Mouse (Mus musculus) midbrain, embryonic 14.5 days (tissue): ENCODE results near the gene Orai3. TPM values are rescaled to one million over a fixed set of nuclear protein-coding genes. Genes with fewer than 3 reads are reported as not detected.

Experiments
- ATAC-seq: fragments of 200-750 bp; cut with Nextera tagmentation; 2 replicates; pipeline ENCODE4 v1.8.0; 2017; ENCODE audit warnings: moderate number of reproducible peaks, moderate library complexity; ENCODE audit not compliant: low FRiP score, low TSS enrichment
- DNase-seq: peaks from one replicate; pipeline ENCODE4 v3.0.0-alpha.2; 2015
- H3K27ac ChIP-seq: fragments of 300-500 bp; sonication (generic); replicated peaks from 2 replicates; pipeline ENCODE4 v1.5.1; 2014; ENCODE audit warnings: mild to moderate bottlenecking, low read depth, low read length, moderate library complexity
- H3K27me3 ChIP-seq: fragments of 300-500 bp; sonication (generic); 2 replicates; pipeline ENCODE4 v1.6.1; 2014; ENCODE audit warnings: low read length, control low read depth, mixed read lengths; ENCODE audit not compliant: control insufficient read depth, insufficient read depth
- H3K36me3 ChIP-seq: fragments of 300-500 bp; sonication (generic); 2 replicates; pipeline ENCODE4 v1.6.1; 2014; ENCODE audit warnings: low read length, control low read depth; ENCODE audit not compliant: control insufficient read depth, insufficient read depth
- H3K4me1 ChIP-seq: fragments of 300-500 bp; sonication (generic); 2 replicates; pipeline ENCODE4 v1.6.1; 2014; ENCODE audit warnings: mild to moderate bottlenecking, antibody characterized with exemption, low read length, control low read depth; ENCODE audit not compliant: control insufficient read depth, insufficient read depth
- H3K4me2 ChIP-seq: fragments of 300-500 bp; sonication (generic); 2 replicates; pipeline ENCODE4 v1.6.1; 2014; ENCODE audit warnings: mild to moderate bottlenecking, low read length, moderate library complexity
- H3K4me3 ChIP-seq: fragments of 300-500 bp; sonication (generic); replicated peaks from 2 replicates; pipeline ENCODE4 v1.5.1; 2014; ENCODE audit warnings: low read depth, low read length
- H3K9ac ChIP-seq: fragments of 300-500 bp; sonication (generic); replicated peaks from 2 replicates; pipeline ENCODE4 v1.6.1; 2014; ENCODE audit warnings: mild to moderate bottlenecking, low read length, moderate library complexity
- H3K9me3 ChIP-seq: fragments of 300-500 bp; sonication (generic); 2 replicates; pipeline ENCODE4 v1.6.1; 2016; ENCODE audit warnings: low read length, control low read depth, mixed read lengths; ENCODE audit not compliant: control insufficient read depth
- WGBS: fragments of 180-500 bp; shearing (Covaris S2); extraction: QIAGEN DNeasy Blood & Tissue Kit; methylation state at CpG from one replicate; pipeline ENCODE4 v1.1.7; 2014; 5-methylcytosine and 5-hydroxymethylcytosine counted together
- polyA plus RNA-seq: library from polyadenylated mRNA; unstranded; fragments of >200 nt; fragmentation: Nextera tagmentation; extraction: Ambion mirVana; gene quantifications from 2 replicates; pipeline ENCODE4 v1.2.1, GENCODE M21; 2014

Orai3 gene
- polyA plus RNA-seq, 1 experiment from 2014 or later, result 3.4 TPM

- H3K27me3 ChIP-seq, result no peaks in the 10 kb centered on the region
- under 1% methylated on average over 39 of the region's 39 CpGs for WGBS
Measured at GRCm38 (mm10) chr7:127745652-127746493, 23.7 kb upstream of the Orai3 start.

GRCm38 (mm10) chr7:127746494-127747491 is 22.8 kb upstream of the Orai3 start:
- peak overlapping the region; percentile 93 for H3K4me3 ChIP-seq
- peaks cover 18% of the 10 kb centered on the region for H3K4me1 ChIP-seq
- ATAC-seq (0 out of 2 replicates have a peak, but pooled peaks have one; percentile 4), DNase-seq (peak; percentile 47)
- peak overlapping the region; percentile 93 for H3K9ac ChIP-seq
- H3K9me3 ChIP-seq, result no peaks in the 10 kb centered on the region
- peak overlapping the region; percentile 94 for H3K4me2 ChIP-seq
- WGBS, result under 1% methylated on average over 53 of the region's 62 CpGs
- H3K27me3 ChIP-seq, result no peaks in the 10 kb centered on the region
- peak overlapping the region; percentile 89 for H3K27ac ChIP-seq
- H3K36me3 ChIP-seq, result peaks cover 40% of the 10 kb centered on the region

More at GRCm38 (mm10) chr7:127745652-127746493, 23.7 kb upstream of the Orai3 start:
- Histone ChIP-seq H3K4me1 (peaks cover 18% of the 10 kb centered on the region), H3K4me3 (peak overlapping the region; percentile 93), H3K4me2 (peak overlapping the region; percentile 94), H3K9ac (peak overlapping the region; percentile 93), H3K36me3 (peaks cover 31% of the 10 kb centered on the region), H3K27ac (peak overlapping the region; percentile 89), H3K9me3 (no peaks in the 10 kb centered on the region)
- peak; percentile 90 for ATAC-seq
- DNase-seq, result peak; percentile 99

GRCm38 (mm10) chr7:127747559-127748234 is 21.9 kb upstream of the Orai3 start:
- Histone ChIP-seq H3K4me3 (peak overlapping the region; percentile 93), H3K27ac (peak overlapping the region; percentile 89), H3K4me1 (peaks cover 18% of the 10 kb centered on the region), H3K9ac (peak overlapping the region; percentile 93), H3K36me3 (peaks cover 49% of the 10 kb centered on the region), H3K4me2 (peak overlapping the region; percentile 94), H3K9me3 (no peaks in the 10 kb centered on the region), H3K27me3 (no peaks in the 10 kb centered on the region)
- DNase-seq (no peak), ATAC-seq (no peak)
- WGBS, result 35% methylated on average over 6 of the region's 6 CpGs

GRCm38 (mm10) chr7:127748235-127748560 is 21.4 kb upstream of the Orai3 start:
- DNase-seq (no peak), ATAC-seq (no peak)
- Histone ChIP-seq H3K36me3 (peaks cover 54% of the 10 kb centered on the region), H3K4me2 (peak overlapping the region; percentile 94; the same call in 1 of the 2 replicates), H3K4me3 (peak overlapping the region; percentile 93), H3K9ac (no peak overlapping the region), H3K4me1 (peaks cover 18% of the 10 kb centered on the region), H3K27ac (no peak overlapping the region), H3K9me3 (no peaks in the 10 kb centered on the region), H3K27me3 (no peaks in the 10 kb centered on the region)
- 92% methylated on average over 28 of the region's 28 CpGs for WGBS

GRCm38 (mm10) chr7:127750131-127751127 is 19.2 kb upstream of the Orai3 start:
- Histone ChIP-seq H3K36me3 (peaks cover 76% of the 10 kb centered on the region), H3K9ac (no peak overlapping the region), H3K27me3 (no peaks in the 10 kb centered on the region), H3K27ac (no peak overlapping the region), H3K4me2 (no peak overlapping the region), H3K9me3 (no peaks in the 10 kb centered on the region), H3K4me1 (peaks cover 12% of the 10 kb centered on the region), H3K4me3 (no peak overlapping the region)
- WGBS, result 85% methylated on average over 19 of the region's 19 CpGs
- ATAC-seq (no peak), DNase-seq (peak; percentile 72)

- Histone ChIP-seq H3K27me3 (no peaks in the 10 kb centered on the region), H3K27ac (no peak overlapping the region), H3K36me3 (peaks cover 88% of the 10 kb centered on the region), H3K9me3 (no peaks in the 10 kb centered on the region), H3K4me3 (no peak overlapping the region), H3K4me1 (peaks cover 12% of the 10 kb centered on the region), H3K4me2 (no peak overlapping the region), H3K9ac (no peak overlapping the region)
- DNase-seq (no peak), ATAC-seq (no peak)
- 97% methylated on average over 5 of the region's 5 CpGs for WGBS
Measured at GRCm38 (mm10) chr7:127751619-127752018, 18.0 kb upstream of the Orai3 start.

- Histone ChIP-seq H3K27me3 (no peaks in the 10 kb centered on the region), H3K9me3 (no peaks in the 10 kb centered on the region), H3K4me3 (no peak overlapping the region), H3K9ac (0 out of 2 replicates have a peak overlapping the region, but pooled peaks have one; percentile 20), H3K27ac (no peak overlapping the region), H3K36me3 (peaks cover 93% of the 10 kb centered on the region), H3K4me2 (no peak overlapping the region), H3K4me1 (peaks cover 12% of the 10 kb centered on the region)
- DNase-seq (no peak), ATAC-seq (no peak)
- 93% methylated on average over 27 of the region's 27 CpGs for WGBS
Measured at GRCm38 (mm10) chr7:127752069-127752468, 17.5 kb upstream of the Orai3 start.
